Mouse (Mus musculus): Measurements from ENCODE around the gene Ranbp6. TPM values are rescaled to one million over a fixed set of nuclear protein-coding genes. Genes with fewer than 3 reads are reported as not detected.

Ranbp6 gene
- 10 to 100 TPM; 10.0 to 11.6 TPM for total RNA-seq (2021)
- long read RNA-seq, experiment 1, full-length matches to known transcripts, result 17 of 17 reads
- long read RNA-seq, experiment 1, partial matches to known transcripts, result 0 of 17 reads
- long read RNA-seq, experiment 1, other reads (novel, unspliced or antisense), result 0 of 17 reads
- long read RNA-seq, experiment 2, full-length matches to known transcripts, result 16 of 16 reads
- long read RNA-seq, experiment 2, partial matches to known transcripts, result 0 of 16 reads
- long read RNA-seq, experiment 2, other reads (novel, unspliced or antisense), result 0 of 16 reads

DNA sequence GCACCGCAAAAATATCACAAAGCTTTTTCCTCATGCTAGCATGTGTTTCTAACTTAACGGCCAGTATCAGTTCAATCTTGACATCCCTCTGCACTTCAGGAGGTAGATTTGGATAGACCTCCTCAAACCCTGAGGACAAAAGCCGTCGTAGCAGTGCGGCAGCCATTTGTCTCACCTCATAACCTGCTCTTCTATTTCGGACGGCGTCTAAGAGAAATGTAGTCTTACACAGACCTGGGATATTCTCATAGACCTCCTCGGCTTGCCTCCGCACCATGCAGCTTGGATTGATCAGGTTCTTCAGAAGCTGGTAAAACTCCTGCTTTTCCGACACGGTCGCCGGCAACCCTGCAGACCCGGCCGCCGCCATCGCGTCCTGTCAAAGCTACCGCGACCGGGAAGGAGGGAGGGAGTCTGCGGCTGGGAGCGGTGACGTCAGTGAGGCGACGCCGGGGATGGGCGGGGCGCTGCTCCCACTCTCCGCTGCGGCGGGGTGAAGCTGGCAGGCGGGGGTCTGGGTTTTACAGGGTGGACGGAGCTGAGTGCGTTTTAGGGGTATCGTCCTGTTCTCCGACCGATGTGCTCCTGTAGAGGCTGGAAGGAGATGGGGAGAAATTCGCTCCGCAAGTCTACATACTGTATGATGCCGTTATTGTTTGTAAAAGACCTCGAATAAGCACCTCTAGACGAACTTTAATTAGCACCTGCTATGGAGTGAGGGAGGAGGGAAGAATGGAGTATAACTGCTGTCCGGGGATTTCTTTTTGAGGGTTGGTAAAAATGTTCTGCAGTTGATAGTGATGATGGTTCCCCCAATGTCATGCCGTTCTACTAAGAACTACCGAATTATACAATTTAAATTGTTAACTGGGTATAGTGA, at the start of gene Ranbp6:
Gene Ranbp6 (minus strand): TSS at position 394 of the 880 bp plus-strand sequence.
- DNase-seq (ENCODE audit: low spot score), result peak; percentile 92

GRCm38 (mm10) chr19:29860816-29861215, 48.0 kb upstream of the Ranbp6 start:
- no peak for DNase-seq (ENCODE audit: low spot score)

GRCm38 (mm10) chr19:29857267-29857666, 44.5 kb upstream of the Ranbp6 start:
- DNase-seq (ENCODE audit: low spot score), result no peak

GRCm38 (mm10) chr19:29853711-29854110, 40.9 kb upstream of the Ranbp6 start:
- no peak for DNase-seq (ENCODE audit: low spot score)

DNA sequence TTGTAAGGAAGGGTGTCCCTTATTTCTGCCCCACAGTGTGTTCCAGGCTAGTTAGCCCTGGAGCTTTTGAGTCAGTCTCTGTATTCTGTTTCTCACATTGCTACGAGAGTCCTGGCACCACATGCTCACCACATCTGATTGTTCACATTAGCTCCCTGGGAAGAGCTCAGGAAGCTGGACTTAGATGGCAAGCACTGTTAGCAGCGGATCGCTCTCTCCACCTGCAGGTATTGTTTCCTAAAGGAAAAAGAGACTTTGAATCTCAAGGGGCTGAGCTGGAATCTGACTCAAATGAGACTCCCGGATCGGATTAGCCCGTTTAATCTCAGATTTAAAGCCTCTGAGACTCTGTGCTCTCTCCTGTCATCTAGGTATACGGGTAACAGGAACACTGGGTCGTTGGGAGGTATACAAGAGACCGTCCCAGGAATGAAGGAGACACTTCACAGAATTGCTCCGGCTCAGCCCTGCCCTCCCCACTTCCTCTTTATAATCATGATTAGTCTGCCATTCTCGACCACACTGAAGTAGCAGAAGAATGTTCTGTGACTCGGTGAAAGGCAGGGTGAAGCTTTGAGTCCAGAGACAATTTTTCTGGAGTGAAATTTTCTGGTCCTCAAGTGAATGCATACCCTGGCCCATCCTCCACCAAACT, 38.4 kb upstream of the Ranbp6 start:
- no peak for DNase-seq (ENCODE audit: low spot score)

DNA sequence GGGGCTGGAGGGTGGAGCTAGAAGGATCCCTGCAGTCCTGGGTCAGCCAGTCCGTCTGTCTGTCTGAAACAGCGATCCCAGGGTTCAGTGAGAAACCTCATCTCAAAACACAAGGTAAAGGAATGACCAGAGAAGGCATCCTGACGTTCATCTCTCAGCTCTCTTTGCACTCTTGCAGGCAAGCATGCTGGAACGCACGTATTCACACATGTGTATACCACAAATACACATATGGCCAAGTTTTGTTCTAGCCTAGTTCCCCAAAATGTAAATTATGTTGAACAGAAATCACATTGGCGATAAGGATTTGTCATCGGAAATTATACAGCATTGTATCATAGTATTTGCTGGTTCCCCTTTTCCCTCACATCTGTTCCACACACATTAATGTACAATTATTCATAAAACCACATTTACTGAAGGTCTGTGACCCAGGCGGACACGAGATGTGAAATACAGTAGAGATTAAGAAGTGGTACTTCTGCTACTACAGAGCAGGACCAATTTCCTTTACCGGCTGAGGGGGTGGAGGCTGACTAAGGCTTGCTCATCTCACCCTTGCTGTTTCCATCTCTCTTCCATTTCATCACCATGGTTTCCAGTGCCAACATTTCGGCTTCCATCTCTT, 37.3 kb upstream of the Ranbp6 start:
- DNase-seq (ENCODE audit: low spot score), result no peak

- no peak for DNase-seq (ENCODE audit: low spot score)
Observed at GRCm38 (mm10) chr19:29844036-29844661, 31.4 kb upstream of the Ranbp6 start.

- no peak for DNase-seq (ENCODE audit: low spot score)
Observed at GRCm38 (mm10) chr19:29843641-29844035, 30.9 kb upstream of the Ranbp6 start.

DNA sequence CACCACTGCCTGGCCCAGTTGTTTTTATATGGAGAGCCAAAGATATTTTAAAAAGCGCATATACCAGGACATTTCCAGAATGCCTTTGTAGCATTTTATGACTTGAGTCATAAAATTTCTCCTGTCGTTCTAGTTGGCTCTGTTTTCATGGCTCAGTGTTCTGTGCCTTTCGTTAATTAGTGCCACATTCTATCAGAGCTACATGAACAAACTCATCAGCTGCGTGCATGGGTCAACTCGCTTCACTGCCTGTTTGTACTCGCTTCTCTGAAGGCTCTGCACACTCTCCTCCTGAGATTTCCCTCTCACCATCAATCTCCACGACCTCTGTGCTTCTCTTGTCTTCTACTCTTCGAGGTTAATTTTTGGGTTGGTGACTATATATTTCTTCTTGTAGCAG, 30.2 kb upstream of the Ranbp6 start:
- no peak for DNase-seq (ENCODE audit: low spot score)

GRCm38 (mm10) chr19:29840642-29841041, 27.9 kb upstream of the Ranbp6 start:
- peak; percentile 38 for DNase-seq (ENCODE audit: low spot score)

DNA sequence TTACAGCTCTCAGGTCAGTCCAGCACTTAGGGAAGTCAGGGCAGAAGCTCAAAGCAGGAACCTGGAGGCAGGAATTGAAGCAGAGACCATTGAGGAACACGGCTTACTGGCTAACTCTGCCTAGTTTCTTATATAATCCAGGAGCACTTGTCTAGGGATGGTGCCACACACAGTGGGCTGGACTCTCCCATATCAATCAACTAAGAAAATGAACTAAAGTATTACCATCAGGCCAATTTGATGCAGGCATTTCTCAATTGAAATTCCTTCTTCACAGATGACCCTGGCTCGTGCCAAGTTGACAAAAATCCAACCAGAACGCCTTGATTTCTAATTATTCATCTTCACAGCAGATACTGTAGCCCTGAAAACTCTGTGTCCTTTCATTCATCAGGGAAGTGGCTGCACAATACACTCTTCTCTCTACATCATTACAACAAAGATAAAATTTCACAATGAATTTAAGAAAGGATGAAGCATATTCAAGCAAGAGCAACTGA, 25.9 kb upstream of the Ranbp6 start:
- peak; percentile 60 for DNase-seq (ENCODE audit: low spot score)

DNA sequence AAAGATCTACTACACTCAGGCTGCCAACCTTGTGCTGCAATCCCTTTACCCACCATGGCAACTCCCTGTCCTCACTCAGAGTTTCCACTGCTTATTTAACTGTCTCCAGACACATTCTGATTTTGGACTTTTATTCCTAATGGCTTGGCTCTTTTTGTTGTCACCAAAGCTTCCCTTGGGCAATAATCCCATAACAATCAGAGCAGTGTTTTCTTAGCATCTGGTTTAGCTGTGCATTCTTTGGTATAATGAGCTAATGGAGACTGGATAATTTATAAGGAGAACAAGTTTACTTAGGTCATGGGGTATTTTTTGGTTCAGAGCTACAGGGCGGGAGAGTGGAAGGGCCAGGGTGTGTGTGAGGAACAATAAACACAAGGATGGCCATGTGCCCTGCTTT, 25.4 kb upstream of the Ranbp6 start:
- no peak for DNase-seq (ENCODE audit: low spot score)

- no peak for DNase-seq (ENCODE audit: low spot score)
Observed at GRCm38 (mm10) chr19:29835364-29836034, 22.7 kb upstream of the Ranbp6 start.

DNA sequence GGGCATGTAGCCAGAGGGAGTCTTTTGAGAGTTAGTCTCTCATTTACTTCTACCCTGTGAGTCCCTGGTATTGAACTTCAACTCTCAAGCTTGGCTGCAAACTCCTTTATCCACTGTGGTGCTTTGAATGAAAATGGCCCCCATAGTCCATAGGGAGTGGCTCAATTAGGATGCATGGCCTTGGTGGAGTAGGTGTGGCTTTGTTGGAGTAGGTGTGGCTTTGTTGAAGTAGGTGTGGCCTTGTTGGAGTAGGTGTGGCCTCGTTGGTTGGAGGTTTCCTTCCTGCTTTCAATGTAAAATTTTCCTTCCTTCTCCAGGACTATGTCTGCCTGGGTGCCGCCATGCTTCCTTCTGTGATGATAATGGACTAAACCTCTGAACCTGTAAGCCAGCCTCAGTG, 18.1 kb upstream of the Ranbp6 start:
- no peak for DNase-seq (ENCODE audit: low spot score)

DNA sequence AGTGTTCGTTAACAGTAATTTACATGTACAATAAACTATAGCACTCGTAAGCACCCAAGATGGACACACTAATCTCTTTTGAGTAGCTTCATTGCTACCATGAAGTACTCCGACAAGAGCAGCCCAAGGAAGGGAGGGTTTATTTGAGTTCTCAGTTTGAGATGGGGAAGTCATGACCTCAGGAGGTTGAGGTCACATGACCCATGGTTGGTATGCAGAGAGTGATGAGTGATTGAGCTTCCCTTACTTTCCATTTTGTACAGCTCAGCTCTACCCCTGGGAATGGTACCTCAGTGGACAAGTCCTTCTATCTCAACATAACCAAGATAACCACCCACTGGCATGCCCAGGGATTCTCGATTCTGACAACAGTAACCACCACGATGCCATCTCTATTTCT, 15.8 kb upstream of the Ranbp6 start:
- DNase-seq (ENCODE audit: low spot score), result no peak

DNA sequence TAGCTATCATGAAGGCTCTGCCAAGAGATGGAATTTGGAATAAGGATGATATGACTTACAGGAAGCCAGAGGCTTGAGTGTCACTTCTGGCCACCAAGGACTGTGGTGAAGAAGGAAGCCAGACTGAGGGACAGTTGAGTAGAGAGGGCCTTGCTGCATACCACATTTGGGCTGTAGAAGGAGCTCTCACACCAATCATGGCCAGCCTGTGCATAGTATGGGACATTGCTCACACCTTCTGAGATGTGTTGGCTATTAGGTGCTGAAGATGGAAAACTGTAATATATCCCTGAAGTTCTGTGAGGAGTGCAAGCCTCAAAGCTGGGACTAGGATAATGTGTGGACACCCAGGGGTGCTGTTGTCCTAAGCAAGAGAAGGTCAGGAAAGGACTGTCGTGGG, 13.9 kb upstream of the Ranbp6 start:
- DNase-seq (ENCODE audit: low spot score), result peak; percentile 25

- no peak for DNase-seq (ENCODE audit: low spot score)
Observed at GRCm38 (mm10) chr19:29825003-29825402, 12.2 kb upstream of the Ranbp6 start.

GRCm38 (mm10) chr19:29824034-29824700, 11.4 kb upstream of the Ranbp6 start:
- DNase-seq (ENCODE audit: low spot score), result peak; percentile 63

- no peak for DNase-seq (ENCODE audit: low spot score)
Observed at GRCm38 (mm10) chr19:29823456-29824010, 10.8 kb upstream of the Ranbp6 start.

DNA sequence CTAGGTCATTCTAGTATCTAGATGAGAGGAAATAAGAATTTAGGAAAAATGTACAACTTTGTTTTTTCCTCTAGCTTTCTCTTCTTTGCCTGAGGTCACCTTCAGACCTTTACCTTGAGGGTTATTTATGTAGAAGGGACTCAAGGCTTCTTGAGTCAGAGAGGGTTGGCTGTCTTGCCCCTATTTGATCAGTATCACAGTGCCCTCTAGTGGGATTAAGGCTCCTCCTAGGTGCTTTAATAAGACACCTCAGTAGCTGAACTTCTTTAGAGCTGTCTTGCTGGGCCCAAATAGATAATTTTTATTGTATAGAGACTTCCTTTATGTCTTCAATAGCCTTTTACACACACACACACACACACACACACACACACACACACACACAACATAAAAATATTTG, 8.2 kb upstream of the Ranbp6 start:
- DNase-seq (ENCODE audit: low spot score), result peak; percentile 68

All from gastrocnemius, adult 18-20 months (tissue).